ENCODE assay signal across 9 mouse cellular contexts in the genomic region with DNA sequence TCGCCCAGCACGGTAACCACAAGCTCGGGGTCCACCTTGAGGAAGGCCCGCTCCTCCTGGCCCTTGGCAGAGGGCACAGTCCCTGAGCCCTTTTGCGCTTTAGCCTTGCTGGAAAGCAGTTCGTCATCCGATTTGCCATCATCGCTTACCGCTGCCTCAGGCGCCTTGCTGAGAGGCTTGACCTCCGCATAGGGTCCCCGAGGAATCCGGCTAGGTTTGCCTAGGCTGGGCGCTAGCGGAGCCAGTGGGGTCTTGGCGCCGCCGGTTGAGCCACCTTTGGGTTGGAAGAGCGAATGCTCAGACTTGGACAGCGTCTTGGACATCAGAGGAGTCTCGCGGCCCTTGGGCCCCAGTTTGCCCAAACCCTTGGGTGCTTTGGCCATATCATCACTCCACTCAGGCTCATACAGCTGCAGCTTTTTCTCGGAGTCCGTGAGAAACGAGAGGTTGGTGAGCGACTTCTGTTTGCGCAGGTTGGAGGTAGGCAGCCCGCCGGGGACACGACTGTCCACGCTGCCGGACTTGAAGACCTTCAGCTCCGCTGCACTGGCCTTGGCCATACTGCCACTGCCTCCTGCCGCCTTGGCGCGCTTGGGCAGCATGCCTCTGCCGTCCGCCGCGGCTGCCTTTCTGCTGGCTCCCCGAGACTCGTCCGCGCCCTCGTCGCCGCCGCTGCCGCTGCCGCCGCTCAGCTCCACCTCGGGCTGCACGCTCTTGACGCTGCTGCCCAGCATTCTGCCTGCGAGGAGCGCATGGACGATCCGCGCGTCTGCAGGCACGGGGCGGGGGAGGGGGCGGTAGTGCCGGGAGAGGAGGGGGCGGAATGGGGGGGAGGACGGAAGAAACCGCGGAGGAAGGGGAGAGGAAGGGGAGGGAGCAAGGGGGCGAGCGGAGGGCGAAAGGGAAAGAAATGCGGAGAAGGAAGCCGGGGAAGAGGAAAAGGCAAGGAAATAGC. TPM values are rescaled to one million over a fixed set of nuclear protein-coding genes. Genes with fewer than 3 reads are reported as not detected.
A peak's percentile ranks its signal among the peaks of the same experiment; 100 is the strongest.
DNase-seq lines count a peak whose midpoint lies in the region; ATAC-seq and TF ChIP-seq lines count a peak whose summit lies in the region.
"Had no signal": no experiment of that assay in that cellular context is flagged by ENCODE, and none has a peak within 500 bp of the region (broad histone marks: within the 10 kb centered on the region; RNA-seq: fewer than 3 reads in every experiment).

No protein-coding gene starts in this region.

- H3K9me3 ChIP-seq in heart, embryonic 13.5 days = no peaks in the 10 kb centered on the region
- no peaks in the 10 kb centered on the region for H3K9me3 ChIP-seq in liver, embryonic 14.5 days (ENCODE audit: control insufficient read depth, low read length)
- H3K9me3 ChIP-seq: G1E had no signal

- WGBS in heart, embryonic 13.5 days = 2% methylated on average over 69 of the region's 73 CpGs
- 14% methylated on average over 71 of the region's 73 CpGs for WGBS in liver, embryonic 14.5 days (ENCODE audit: insufficient replicate concordance)

- no peaks in the 10 kb centered on the region for H3K27me3 ChIP-seq in heart, embryonic 13.5 days (replicated peaks)
- H3K27me3 ChIP-seq in liver, embryonic 14.5 days (ENCODE audit: control insufficient read depth, insufficient read depth, low read length) = peaks cover 28% of the 10 kb centered on the region

- no peak for TF ChIP-seq EP300 in liver, embryonic 14.5 days (IDR thresholded peaks at IDR 0.05; ENCODE audit: low read depth)

- peak; percentile 94 for DNase-seq in heart, adult 11 months
- DNase-seq in heart, adult 9 months (ENCODE audit: low spot score in 2 of 2) = no peak
- DNase-seq in embryo, embryonic 9.5 days (ENCODE audit: extremely low spot score) = peak; percentile 71
- peak; percentile 58 for DNase-seq in kidney, postnatal 14 days
- no peak for DNase-seq in liver, embryonic 14.5 days (ENCODE audit: low read depth in 3 of 3, low spot score in 3 of 3)
- peak; percentile 81 for DNase-seq in neural tube, embryonic 10.5 days (ENCODE audit: extremely low spot score, low spot score)
- peak; percentile 32 to 62 for DNase-seq in urinary bladder, postnatal 4 days (ENCODE audit: low spot score in 2 of 2)

- H3K27ac ChIP-seq in heart, embryonic 13.5 days (replicated peaks) = peak overlapping the region; percentile 87
- H3K27ac ChIP-seq in liver, embryonic 14.5 days = no peak overlapping the region

- no peaks in the 10 kb centered on the region for H3K36me3 ChIP-seq in heart, embryonic 13.5 days
- H3K36me3 ChIP-seq in liver, embryonic 14.5 days (replicated peaks; ENCODE audit: control insufficient read depth, insufficient read depth, low read depth) = no peaks in the 10 kb centered on the region
- H3K36me3 ChIP-seq: G1E had no signal

- ATAC-seq in heart, embryonic 13.5 days (ENCODE audit: extremely low read depth, insufficient number of reproducible peaks, low FRiP score, low TSS enrichment) = peak; percentile 15; the same call in 1 of the 2 replicates
- no peak for ATAC-seq in liver, embryonic 14.5 days (ENCODE audit: insufficient read depth)

- TF ChIP-seq CTCF in liver, embryonic 14.5 days (IDR thresholded peaks at IDR 0.05; ENCODE audit: low read depth) = no peak

- H3K9ac ChIP-seq in heart, embryonic 13.5 days = peak overlapping the region; percentile 86
- H3K9ac ChIP-seq in liver, embryonic 14.5 days (replicated peaks) = no peak overlapping the region

- peaks cover 85% of the 10 kb centered on the region for H3K4me1 ChIP-seq in heart, embryonic 13.5 days
- H3K4me1 ChIP-seq in liver, embryonic 14.5 days (replicated peaks; ENCODE audit: control insufficient read depth in 2 of 2, insufficient read depth in 2 of 2, low read length in 1 of 2) = no peaks in the 10 kb centered on the region

- peak overlapping the region; percentile 93 for H3K4me2 ChIP-seq in heart, embryonic 13.5 days
- H3K4me2 ChIP-seq in liver, embryonic 14.5 days (ENCODE audit: low read depth) = peak overlapping the region; percentile 63

- H3K4me3 ChIP-seq in heart, embryonic 13.5 days = peak overlapping the region; percentile 66
- peak overlapping the region; percentile 11 to 44; a peak in 3 of 4 replicates for H3K4me3 ChIP-seq in liver, embryonic 14.5 days (ENCODE audit: insufficient read depth in 1 of 2, low read depth in 2 of 2, low read length in 2 of 2)

RNA-seq across cellular contexts. Expression of gene Nav1, which starts 22.2 kb away (rescaled TPM):
- polyA plus RNA-seq in heart, embryonic 13.5 days (2015; fragmentation: Nextera tagmentation; extraction: Ambion mirVana) = 24.6 and 25.6 TPM in 2 replicates
- 1.3 and 1.5 TPM in 2 replicates for polyA plus RNA-seq in liver, embryonic 14.5 days (2012; rRNA removed)
- 1.0 and 1.8 TPM in 2 replicates for polyA plus RNA-seq in liver, embryonic 14.5 days (2014; fragmentation: Nextera tagmentation; extraction: Ambion mirVana)
- polyA plus RNA-seq: G1E had no signal

Comparison
In these comparisons a context has a peak if more than half of its experiments do, and no peak if none do; other contexts are left out.
1. DNase-seq: peak in heart, adult 11 months (single experiment), embryo, embryonic 9.5 days (single experiment), kidney, postnatal 14 days (single experiment), neural tube, embryonic 10.5 days (single experiment) and urinary bladder, postnatal 4 days (2 of 2); none in heart, adult 9 months (0 of 2) and liver, embryonic 14.5 days (0 of 3).